Mouse (Mus musculus): ENCODE data around the gene Rab11fip5. TPM values are rescaled to one million over a fixed set of nuclear protein-coding genes. Genes with fewer than 3 reads are reported as not detected.

Gene Rab11fip5
- 20.0 and 20.7 TPM in 2 replicates for polyA plus RNA-seq (2015; fragmentation: Nextera tagmentation; extraction: Ambion mirVana)

GRCm38 (mm10) chr6:85373951-85374733 is at the start of gene Rab11fip5:
TSS of gene Rab11fip5 (minus strand) at chr6:85374634.

DNA sequence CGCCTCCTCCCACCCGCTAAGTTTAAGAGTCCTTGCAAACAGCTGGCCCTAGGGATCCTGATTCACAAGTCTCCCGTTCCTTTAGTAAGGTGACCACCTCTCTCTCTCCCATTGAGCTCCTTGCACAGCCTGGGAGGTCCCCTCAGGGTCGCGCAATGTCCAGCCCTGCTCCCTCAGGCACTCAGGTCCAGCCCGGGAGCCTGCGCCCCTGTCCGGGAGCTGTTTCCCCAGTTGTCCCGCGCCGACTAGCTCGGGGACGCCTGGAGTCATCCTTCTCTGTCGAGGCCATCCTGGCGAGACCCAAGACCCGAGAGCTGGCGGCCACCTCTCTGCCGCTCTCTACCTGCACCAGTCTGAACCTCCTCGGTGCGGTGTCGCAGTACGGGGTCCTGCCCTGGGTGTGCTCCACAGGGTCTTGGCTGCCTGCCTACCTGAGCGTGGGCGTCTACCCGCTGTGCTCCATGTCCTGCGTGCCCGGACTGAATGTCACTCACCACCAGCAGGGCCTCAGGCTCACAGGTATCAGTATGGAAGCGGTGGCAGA is 49.5 kb upstream of the Rab11fip5 start, which contains the start of gene Noto:
TSS of gene Noto (plus strand) at position 51 of the 544 bp plus-strand sequence.

GRCm38 (mm10) chr6:85333000-85333669 is 41.3 kb downstream of the Rab11fip5 start, which contains the start of gene Sfxn5:
TSS of gene Sfxn5 (minus strand) at chr6:85333422.

Small RNA genes within 50 kb of the gene (microRNA-seq; reads per million reads assigned to microRNA genes)
- gene Mir705: 0 reads per million in 2 experiments

Other genes starting within 250 kb of the Rab11fip5 start
- 21.3 and 24.3 TPM in 2 replicates for gene Spr, start 236.9 kb downstream of the Rab11fip5 start, polyA plus RNA-seq (2015; fragmentation: Nextera tagmentation; extraction: Ambion mirVana)
- not detected in 2 replicates for gene Emx1, start 187.2 kb downstream of the Rab11fip5 start, polyA plus RNA-seq (2015; fragmentation: Nextera tagmentation; extraction: Ambion mirVana)
- gene Sfxn5, start 41.2 kb downstream of the Rab11fip5 start, polyA plus RNA-seq (2015; fragmentation: Nextera tagmentation; extraction: Ambion mirVana): 3.3 and 4.6 TPM in 2 replicates
- not detected in 2 replicates for gene Noto, start 49.3 kb upstream of the Rab11fip5 start, polyA plus RNA-seq (2015; fragmentation: Nextera tagmentation; extraction: Ambion mirVana)
- 18.3 and 20.7 TPM in 2 replicates for gene Smyd5, start 57.4 kb upstream of the Rab11fip5 start, polyA plus RNA-seq (2015; fragmentation: Nextera tagmentation; extraction: Ambion mirVana)
- gene Cct7, start 76.9 kb upstream of the Rab11fip5 start, polyA plus RNA-seq (2015; fragmentation: Nextera tagmentation; extraction: Ambion mirVana): 243 and 247 TPM in 2 replicates
- 41.4 and 53.6 TPM in 2 replicates for gene Pradc1, start 77.3 kb upstream of the Rab11fip5 start, polyA plus RNA-seq (2015; fragmentation: Nextera tagmentation; extraction: Ambion mirVana)
- gene Fbxo41, start 128.4 kb upstream of the Rab11fip5 start, polyA plus RNA-seq (2015; fragmentation: Nextera tagmentation; extraction: Ambion mirVana): 0.03 TPM in 1 of 2 replicates, not detected in the other
- gene Egr4, start 139.0 kb upstream of the Rab11fip5 start, polyA plus RNA-seq (2015; fragmentation: Nextera tagmentation; extraction: Ambion mirVana): not detected in 2 replicates
- 0.60 and 1.0 TPM in 2 replicates for gene Alms1, start 212.9 kb upstream of the Rab11fip5 start, polyA plus RNA-seq (2015; fragmentation: Nextera tagmentation; extraction: Ambion mirVana)

All from skeletal muscle tissue, postnatal 0 days (tissue).